Mouse (Mus musculus) monocyte, adult 2 months (primary cell): ENCODE results near the gene Nap1l4.

ENCODE experiments used
- DNase-seq, 2 experiments: peaks; one replicate each; pipeline ENCODE4 v3.0.0; 2022; ENCODE audit warnings: low spot score in 2 of 2, low read depth in 1 of 2

Gene Nap1l4

DNA sequence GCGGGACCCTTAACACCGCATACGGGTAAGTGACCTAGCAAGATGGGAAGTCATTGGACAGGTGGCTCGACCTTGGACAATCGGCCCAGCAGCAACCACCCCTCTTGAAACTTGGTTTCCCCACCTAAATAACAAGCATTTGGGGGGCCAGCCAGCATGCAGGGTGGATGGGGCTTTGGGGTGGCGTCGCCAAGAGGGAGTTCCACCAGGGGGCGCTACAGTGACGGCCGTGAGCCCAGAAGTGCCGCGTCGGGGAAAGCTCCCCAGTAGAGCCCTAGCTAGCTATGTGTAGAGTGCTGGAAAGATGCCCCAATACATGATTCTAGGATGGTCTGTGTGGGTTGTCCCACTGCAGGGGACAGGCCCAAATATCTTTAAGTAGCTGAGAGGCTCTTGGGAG is 68.4 kb downstream of the Nap1l4 start:
- no peak for DNase-seq

- DNase-seq: no peak
These were observed 71.1 kb downstream of the Nap1l4 start for GRCm38 (mm10) chr7:143477800-143478199.

DNA sequence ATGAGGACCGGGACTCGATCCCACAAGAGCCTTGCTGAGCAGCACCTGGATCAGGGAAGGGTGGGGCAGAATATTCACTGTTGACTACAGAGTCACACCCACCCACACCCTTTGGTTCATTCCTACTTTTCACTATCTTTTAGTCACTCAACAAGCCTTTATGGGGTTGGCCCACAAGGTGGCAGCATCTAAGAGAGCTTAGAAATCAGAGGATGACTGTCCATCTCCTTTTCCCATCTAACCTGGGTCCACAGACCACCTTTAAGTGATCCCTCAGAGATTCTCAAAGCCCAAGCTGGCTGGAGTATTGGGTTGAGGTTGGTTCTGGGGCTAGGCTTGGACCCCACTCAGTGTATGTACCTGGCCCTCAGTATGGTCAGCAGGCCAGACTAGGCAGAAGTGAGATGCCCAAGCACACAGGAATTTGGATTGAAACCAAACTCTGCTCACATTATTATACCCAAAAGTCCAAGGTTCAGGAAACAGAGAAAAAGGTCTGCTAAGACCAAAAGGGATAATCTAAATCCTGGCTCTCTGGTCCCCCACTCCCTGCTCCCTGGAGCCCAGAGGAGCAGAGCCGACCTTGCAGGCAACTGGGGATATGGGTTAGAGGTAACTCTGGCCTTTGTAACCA is 72.1 kb downstream of the Nap1l4 start:
- no peak for DNase-seq

- DNase-seq: no peak
These were observed 73.0 kb downstream of the Nap1l4 start for GRCm38 (mm10) chr7:143475876-143476275.

DNA sequence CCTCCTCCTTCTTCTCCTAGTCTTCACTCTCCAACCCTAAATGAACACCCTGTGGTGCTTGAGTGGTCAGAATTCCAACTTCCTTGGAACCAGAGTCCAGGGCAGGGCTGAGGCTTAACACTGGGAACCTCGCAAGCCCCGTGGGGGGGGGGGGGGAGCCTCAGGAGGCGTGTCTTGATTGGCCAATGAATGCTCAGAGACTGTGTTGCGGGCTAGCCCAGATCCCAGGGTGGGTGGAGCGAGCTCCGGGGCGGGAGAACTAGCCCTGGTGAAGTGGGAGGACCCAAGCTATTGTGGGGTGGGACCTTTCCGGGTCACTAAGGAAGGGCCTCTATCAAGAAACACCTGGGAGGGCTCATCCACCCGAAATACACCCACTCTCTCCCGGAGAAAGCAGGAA is 74.1 kb downstream of the Nap1l4 start:
- no peak for DNase-seq

DNA sequence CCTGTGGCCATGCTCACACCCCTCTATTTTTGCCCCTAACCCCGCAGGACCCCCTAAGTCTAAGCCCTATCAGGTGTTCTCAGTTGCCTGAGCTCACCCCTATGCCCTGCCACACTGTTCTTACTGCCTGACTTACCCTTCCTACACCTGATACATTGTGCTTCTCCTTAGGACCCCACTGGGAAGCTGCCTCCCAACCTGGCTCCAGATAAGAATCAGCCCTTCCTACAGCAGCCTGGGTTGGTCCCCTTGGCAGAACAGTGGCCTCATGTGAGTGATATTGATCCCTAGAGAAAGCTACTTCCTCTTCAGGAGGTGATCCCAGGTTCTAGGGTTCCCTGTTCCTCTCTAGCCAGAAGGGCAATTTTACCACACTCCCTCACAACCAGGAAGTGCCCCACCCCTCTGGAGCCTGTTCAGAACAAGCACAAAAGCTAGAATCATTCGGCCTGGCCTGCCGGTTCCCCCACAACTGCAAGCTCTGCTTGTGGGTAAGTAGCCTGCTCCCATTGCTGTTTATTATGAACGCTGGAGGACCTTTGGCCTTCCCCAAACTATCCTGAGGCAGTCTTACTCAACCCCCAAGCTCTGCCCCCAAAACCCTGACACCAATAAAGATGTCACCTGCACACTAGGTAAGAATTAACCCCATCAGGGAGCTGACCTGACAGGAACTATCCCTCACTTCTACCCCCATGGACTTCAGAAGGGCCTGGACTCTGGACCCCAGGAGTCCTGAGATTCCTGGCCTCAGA is 75.4 kb downstream of the Nap1l4 start, which contains the start of gene Slc22a18:
Gene Slc22a18, plus strand, starts transcription at position 390 of the 755 bp plus-strand sequence.
- peak in 1 of 2 experiments; percentile 39 for DNase-seq

DNA sequence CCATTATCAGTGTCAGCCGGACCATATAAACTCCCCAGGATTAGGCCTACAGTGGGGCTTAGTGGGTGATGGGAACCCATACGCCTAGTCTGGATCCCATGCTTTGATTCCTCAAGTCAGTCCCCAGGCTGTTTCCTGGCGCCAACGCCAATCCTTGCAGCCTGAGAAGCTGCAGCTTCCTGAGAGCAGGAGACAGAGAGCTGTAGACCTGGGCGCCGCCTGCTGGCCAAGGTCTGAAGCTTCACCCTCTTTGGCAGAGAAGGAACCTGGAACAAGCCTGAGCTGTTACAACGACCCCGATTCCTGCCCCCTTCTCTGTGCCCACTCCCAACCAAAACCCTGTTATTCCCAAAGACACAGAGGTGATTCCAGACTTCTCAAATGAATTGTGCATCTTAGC is 79.0 kb downstream of the Nap1l4 start:
- DNase-seq: peak in 1 of 2 experiments; percentile 46

DNA sequence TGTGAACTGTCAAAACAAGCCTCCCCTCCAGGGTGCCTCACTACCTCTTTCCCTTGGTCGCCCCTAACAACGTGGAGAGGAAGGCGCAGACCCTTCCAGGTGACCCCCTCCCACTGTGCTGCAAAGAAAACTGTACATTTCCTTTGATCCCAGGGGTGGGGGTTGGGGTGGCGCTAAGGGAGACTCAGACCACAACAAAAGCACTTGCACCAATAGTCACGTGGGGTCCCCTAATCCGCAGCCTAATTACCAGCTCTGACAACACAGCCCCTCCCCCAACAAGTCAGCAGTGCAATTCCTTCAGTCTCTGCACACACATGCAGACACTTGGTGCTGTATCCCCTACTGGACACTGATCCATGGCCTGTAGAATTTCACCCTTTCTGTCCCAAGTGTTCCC is 81.2 kb downstream of the Nap1l4 start:
- DNase-seq: no peak

DNA sequence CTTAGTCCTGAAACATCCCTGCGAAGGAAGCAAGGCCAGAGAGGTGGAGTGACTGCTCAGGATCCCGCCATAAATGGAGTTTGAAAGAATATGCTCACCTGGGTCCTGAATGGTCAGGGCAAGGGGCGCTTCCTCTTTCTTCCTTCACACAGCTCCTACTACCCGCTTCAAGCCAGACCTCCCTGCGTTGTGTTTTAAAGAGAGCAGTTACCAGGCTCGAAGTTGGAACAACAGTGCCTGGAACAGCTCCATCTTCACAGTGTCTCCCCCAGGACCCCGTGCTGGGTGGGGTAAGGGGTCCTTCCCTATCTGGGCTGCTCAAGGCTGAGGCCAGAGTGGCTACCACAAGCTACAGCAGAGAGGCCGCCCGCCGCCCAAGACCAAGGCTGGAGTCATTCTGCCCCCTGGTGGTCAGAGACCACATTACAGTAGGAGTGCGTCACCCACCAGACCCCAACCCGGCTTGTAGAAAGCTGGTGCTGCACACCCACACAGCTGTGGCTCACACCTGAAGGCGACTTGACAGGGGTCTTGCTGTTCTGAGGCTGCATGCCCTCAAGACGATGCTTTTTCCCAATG is 82.7 kb downstream of the Nap1l4 start:
- DNase-seq: peak; percentile 46 to 67

DNA sequence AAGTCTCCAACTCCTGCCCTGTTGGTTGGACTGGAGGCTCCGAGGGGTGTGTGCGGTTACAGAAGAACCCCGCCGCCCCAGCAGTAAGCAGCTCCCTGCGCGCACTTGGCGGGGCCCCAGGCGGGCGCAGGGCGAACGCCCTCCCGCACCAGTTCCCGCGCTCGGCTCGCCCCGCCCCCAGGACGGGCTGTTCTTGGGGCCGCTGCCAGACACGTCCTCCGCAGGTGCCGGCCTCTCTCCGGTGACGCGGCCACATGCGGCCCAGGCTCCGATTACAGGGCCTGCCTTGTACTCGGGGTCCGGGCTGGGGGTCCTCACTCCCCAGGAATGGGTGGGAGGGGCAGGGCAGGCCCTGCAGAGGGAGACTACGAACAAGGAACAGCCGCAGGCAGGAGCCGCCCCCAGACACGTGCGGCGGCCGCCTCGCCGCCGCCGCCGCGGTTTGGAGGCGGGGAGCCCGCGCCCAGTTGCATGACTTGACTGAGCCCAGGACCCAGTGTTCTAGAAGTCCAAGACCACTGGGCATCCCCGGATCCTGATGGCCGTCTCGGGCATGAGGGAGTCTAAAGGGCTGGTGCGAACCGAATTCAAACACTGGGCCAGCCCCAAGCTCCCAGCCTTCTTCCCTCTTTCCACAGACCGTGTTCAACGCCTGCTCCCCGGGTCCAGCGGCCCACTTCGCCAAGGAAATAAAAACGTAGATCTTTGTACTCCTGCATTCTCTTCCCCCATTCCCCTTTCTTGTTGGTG is 83.9 kb downstream of the Nap1l4 start:
- no peak for DNase-seq

- peak in 1 of 2 experiments; percentile 44 for DNase-seq
These were observed 85.0 kb downstream of the Nap1l4 start for GRCm38 (mm10) chr7:143463865-143464415.
